Mouse (Mus musculus) liver, embryonic 14.5 days (tissue): ENCODE data around the gene Pank2. TPM values are rescaled to one million over a fixed set of nuclear protein-coding genes. Genes with fewer than 3 reads are reported as not detected.
A peak's percentile ranks its signal among the peaks of the same experiment; 100 is the strongest.
"Not testable (repeated sequence)": the region's sequence is repeated elsewhere in the genome, so short reads cannot be mapped to it uniquely, and the experiment has no call there.

ENCODE experiments used
- ATAC-seq: fragments of 200-750 bp; cut with Nextera tagmentation; 2 replicates; pipeline ENCODE4 v1.8.0; 2017; ENCODE audit warnings: moderate number of reproducible peaks, mild to moderate bottlenecking, moderate library complexity; ENCODE audit not compliant: insufficient read depth
- DNase-seq, 3 experiments: peaks; one replicate each; pipeline ENCODE4 v3.0.0-alpha.2; 2012 to 2013; ENCODE audit warnings: low read depth in 3 of 3, low spot score in 3 of 3
- H3K27ac ChIP-seq: fragments of 300-500 bp; sonication (generic); 2 replicates; pipeline ENCODE4 v1.5.1; 2014; ENCODE audit warnings: moderate library complexity, mild to moderate bottlenecking, control low read depth, inconsistent platforms
- H3K27me3 ChIP-seq: fragments of 300-500 bp; sonication (generic); 2 replicates; pipeline ENCODE4 v1.6.1; 2014; ENCODE audit warnings: mild to moderate bottlenecking, low read length, moderate library complexity; ENCODE audit not compliant: control insufficient read depth, insufficient read depth
- H3K36me3 ChIP-seq: fragments of 300-500 bp; sonication (generic); replicated peaks from 2 replicates; pipeline ENCODE4 v1.6.1; 2014; ENCODE audit warnings: low read depth; ENCODE audit not compliant: control insufficient read depth, insufficient read depth
- H3K4me1 ChIP-seq, 2 experiments: fragments of 200-500 bp in 1 of 2; fragments of 300-500 bp in 1 of 2; sonication (generic) in 1 of 2; replicated peaks; 2 replicates each; pipeline ENCODE4 v1.6.1; 2012 to 2014; ENCODE audit warnings: antibody characterized with exemption in 1 of 2, inconsistent platforms in 1 of 2, low read length in 1 of 2; ENCODE audit not compliant: control insufficient read depth in 2 of 2, insufficient read depth in 2 of 2
- H3K4me2 ChIP-seq: fragments of 300-500 bp; sonication (generic); 2 replicates; pipeline ENCODE4 v1.6.1; 2014; ENCODE audit warnings: low read depth, mild to moderate bottlenecking, control low read depth, moderate library complexity
- H3K4me3 ChIP-seq, 2 experiments: fragments of 200-500 bp in 1 of 2; fragments of 300-500 bp in 1 of 2; sonication (generic) in 1 of 2; 2 replicates each; pipeline ENCODE4 v1.5.1; 2012 to 2014; ENCODE audit warnings: low read depth in 2 of 2, low read length in 2 of 2, mild to moderate bottlenecking in 2 of 2, control low read depth in 1 of 2, inconsistent platforms in 1 of 2, moderate library complexity in 1 of 2; ENCODE audit not compliant: insufficient read depth in 1 of 2
- H3K9ac ChIP-seq: fragments of 300-500 bp; sonication (generic); replicated peaks from 2 replicates; pipeline ENCODE4 v1.6.1; 2014; ENCODE audit warnings: mild to moderate bottlenecking, control low read depth, moderate library complexity
- H3K9me3 ChIP-seq: fragments of 300-500 bp; sonication (generic); 2 replicates; pipeline ENCODE4 v1.6.1; 2016; ENCODE audit warnings: low read length, mixed read lengths; ENCODE audit not compliant: control insufficient read depth
- CTCF ChIP-seq: IDR thresholded peaks from 2 replicates; pipeline ENCODE4 v1.5.1; 2016; ENCODE audit warnings: antibody characterized with exemption, low read depth, control low read depth
- EP300 ChIP-seq: IDR thresholded peaks from 2 replicates; pipeline ENCODE4 v1.6.1; 2016; ENCODE audit warnings: antibody characterized with exemption, low read depth
- WGBS: fragments of 180-500 bp; shearing (Covaris S2); extraction: QIAGEN DNeasy Blood & Tissue Kit; methylation state at CpG from one replicate; pipeline ENCODE4 v1.1.7; 2014; ENCODE audit not compliant: insufficient replicate concordance; 5-methylcytosine and 5-hydroxymethylcytosine counted together
- polyA plus RNA-seq, 2 experiments: library from polyadenylated mRNA; depleted of rRNA in 1 of 2; stranded (reverse) in 1 of 2; unstranded in 1 of 2; fragments of >200 nt; fragmentation: Nextera tagmentation in 1 of 2; extraction: Ambion mirVana in 1 of 2; gene quantifications; 2 replicates each; pipeline versions ENCODE4 v1.2.1 to v1.2.3; 2012 to 2014

Pank2 gene
- polyA plus RNA-seq, 2 experiments, result 14.3 to 24.3 TPM

DNA sequence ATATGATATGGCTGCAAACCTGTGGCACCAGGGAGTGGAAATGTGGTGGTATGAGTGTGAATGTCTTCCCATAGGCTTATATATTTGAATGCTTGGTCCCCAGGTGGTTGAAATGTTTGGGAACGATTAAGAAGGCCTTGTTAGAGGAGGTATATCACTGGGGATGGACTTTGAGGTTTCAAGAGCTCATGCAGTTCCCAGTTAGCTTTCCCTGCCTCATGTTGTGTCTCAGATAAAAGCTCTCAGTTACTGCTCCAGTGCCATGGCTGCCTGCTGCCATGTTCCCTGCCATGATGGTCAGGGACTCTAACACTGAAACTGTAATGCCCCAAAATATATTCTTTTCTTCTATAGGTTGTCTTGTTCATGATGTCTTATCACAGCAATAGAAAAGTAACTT lies 19.3 kb downstream of the Pank2 start:
- no peak overlapping the region for H3K4me3 ChIP-seq
- peaks cover 67% of the 10 kb centered on the region for H3K36me3 ChIP-seq
- no peaks in the 10 kb centered on the region for H3K27me3 ChIP-seq
- H3K4me2 ChIP-seq, result no peak overlapping the region
- 72% methylated on average over 1 of the region's 1 CpGs for whole genome bisulfite sequencing
- no peak overlapping the region for H3K9ac ChIP-seq
- no peak for ATAC-seq
- no peak for TF ChIP-seq EP300
- TF ChIP-seq CTCF, result no peak
- H3K4me1 ChIP-seq, result no peaks in the 10 kb centered on the region
- no peaks in the 10 kb centered on the region for H3K9me3 ChIP-seq
- DNase-seq, result no peak
- no peak overlapping the region for H3K27ac ChIP-seq

DNA sequence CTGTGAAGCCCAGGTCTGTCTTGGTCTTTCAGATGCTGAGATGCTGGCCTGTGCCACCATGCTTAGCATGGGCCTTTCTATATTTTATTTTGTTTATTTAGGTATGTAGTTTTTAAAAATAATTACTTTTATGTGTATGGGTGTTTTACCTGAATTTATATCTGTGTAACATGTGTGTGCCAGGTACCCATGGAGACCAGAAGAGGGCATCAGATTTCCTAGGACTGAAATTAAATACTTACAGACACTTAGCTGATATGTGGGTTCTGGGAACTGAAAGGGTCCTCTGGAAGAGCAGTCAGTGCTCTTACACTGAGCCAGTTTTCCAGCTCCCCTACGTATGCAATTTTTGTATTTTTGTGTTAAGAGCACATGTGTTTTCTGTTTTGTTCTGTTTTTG lies 24.0 kb downstream of the Pank2 start:
- Histone ChIP-seq H3K4me1 (no peaks in the 10 kb centered on the region), H3K4me2 (no peak overlapping the region), H3K27me3 (no peaks in the 10 kb centered on the region), H3K27ac (no peak overlapping the region), H3K9me3 (no peaks in the 10 kb centered on the region), H3K9ac (no peak overlapping the region), H3K4me3 (no peak overlapping the region), H3K36me3 (peaks cover 55% of the 10 kb centered on the region)
- no peak for DNase-seq
- 77% methylated on average over 1 of the region's 1 CpGs for whole genome bisulfite sequencing
- ATAC-seq, result no peak
- no peak for TF ChIP-seq EP300
- TF ChIP-seq CTCF, result peak; percentile 15; the same call in 1 of the 2 replicates

DNA sequence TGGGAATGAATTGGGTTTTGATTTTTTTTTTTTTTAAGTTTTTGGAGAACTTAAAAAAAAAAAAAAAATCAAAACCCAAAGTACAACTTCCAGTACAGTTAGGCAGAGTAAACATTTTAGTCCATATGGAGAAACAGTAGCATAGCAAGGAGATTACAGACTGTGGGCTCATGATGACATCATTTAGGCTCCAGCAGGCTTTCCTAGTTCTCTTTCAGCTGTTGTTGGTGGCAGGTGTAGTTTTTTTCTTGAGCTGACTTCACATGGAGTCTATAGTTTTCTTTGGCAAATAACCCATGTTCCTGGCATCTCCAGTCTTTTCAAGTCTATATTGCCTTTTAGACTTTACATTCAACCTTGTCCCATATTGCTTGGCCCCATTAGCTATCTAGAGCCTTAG lies 28.4 kb downstream of the Pank2 start:
- Histone ChIP-seq H3K36me3 (peaks cover 59% of the 10 kb centered on the region), H3K27me3 (no peaks in the 10 kb centered on the region), H3K27ac (no peak overlapping the region), H3K9me3 (no peaks in the 10 kb centered on the region), H3K4me2 (no peak overlapping the region), H3K4me1 (no peaks in the 10 kb centered on the region), H3K4me3 (no peak overlapping the region), H3K9ac (no peak overlapping the region)
- ATAC-seq (no peak), DNase-seq (no peak)
- TF ChIP-seq EP300, result no peak

DNA sequence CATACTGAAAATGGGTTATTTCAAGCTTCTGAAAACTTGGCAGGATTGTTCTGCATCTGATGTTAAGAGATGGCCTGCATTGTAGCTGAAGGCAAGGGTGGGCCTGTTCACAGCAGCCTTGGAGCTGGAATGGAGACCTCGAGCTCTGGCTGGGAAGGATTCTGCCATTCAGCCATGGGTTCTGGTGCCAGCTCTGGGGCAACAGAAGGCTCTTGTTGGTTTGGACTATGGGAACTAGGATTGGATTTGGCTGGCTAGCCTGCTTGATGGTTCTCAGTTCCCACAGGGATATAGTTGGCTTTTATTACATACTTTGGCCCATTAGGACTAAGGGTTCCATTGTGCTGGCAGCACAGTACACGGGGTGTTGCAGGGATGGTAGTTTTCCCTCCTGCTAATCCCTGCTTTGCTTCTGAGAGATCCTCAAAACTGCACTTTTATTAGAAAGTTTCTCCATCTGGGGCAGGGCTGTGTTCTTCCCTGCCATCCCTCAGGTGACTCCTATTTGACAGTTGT lies 34.5 kb downstream of the Pank2 start:
- no peak overlapping the region for H3K9ac ChIP-seq
- WGBS, result 93% methylated on average over 2 of the region's 2 CpGs
- peaks cover 49% of the 10 kb centered on the region for H3K36me3 ChIP-seq
- ATAC-seq (no peak), DNase-seq (no peak)
- no peaks in the 10 kb centered on the region for H3K4me1 ChIP-seq
- no peak overlapping the region for H3K4me2 ChIP-seq
- TF ChIP-seq EP300 (no peak), CTCF (no peak)
- no peak overlapping the region for H3K4me3 ChIP-seq
- no peak overlapping the region for H3K27ac ChIP-seq
- H3K9me3 ChIP-seq, result no peaks in the 10 kb centered on the region
- no peaks in the 10 kb centered on the region for H3K27me3 ChIP-seq

DNA sequence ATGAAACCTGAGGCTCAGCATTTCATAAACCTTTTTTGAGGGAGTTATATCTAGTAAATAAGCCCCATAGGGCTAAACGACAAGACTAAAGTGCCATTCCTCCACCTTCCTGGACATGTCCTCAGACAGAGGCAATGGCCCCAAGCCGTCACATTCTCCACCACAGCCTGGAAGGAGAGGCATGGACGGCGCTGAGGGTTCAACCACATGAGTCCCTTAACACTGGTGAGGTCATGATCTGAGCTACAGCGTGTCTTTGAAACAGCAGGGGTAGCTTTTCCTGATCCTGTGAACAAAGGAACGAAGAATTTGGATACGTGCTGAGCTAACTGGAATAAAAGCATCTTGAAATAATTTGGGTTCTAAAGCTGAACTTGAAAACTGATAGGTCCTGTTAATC lies 36.4 kb downstream of the Pank2 start:
- H3K4me1 ChIP-seq, H3K9me3 ChIP-seq, H3K4me3 ChIP-seq, H3K4me2 ChIP-seq, H3K9ac ChIP-seq, H3K27ac ChIP-seq, DNase-seq, ATAC-seq, H3K27me3 ChIP-seq: not testable (repeated sequence)
- peaks cover 39% of the 10 kb centered on the region for H3K36me3 ChIP-seq
- WGBS, result 79% methylated on average over 7 of the region's 7 CpGs
